Mouse (Mus musculus): Measurements from ENCODE around the gene C2cd4c. TPM values are rescaled to one million over a fixed set of nuclear protein-coding genes. Genes with fewer than 3 reads are reported as not detected.

Gene C2cd4c
- polyA plus RNA-seq, 1 experiment from 2014 or later = 0.95 TPM

GRCm38 (mm10) chr10:79597936-79598230 is 15.9 kb downstream of the C2cd4c start:
- Histone ChIP-seq H3K27me3 (ENCODE audit: control insufficient read depth, insufficient read depth, low read depth, low read length) (peaks cover 9% of the 10 kb centered on the region; the same call in 1 of the 2 replicates), H3K4me3 (ENCODE audit: low read depth, low read length) (no peak overlapping the region), H3K4me1 (ENCODE audit: control insufficient read depth, insufficient read depth, low read length) (no peaks in the 10 kb centered on the region; the same call in 1 of the 2 replicates), H3K36me3 (ENCODE audit: control insufficient read depth, insufficient read depth, low read length) (no peaks in the 10 kb centered on the region), H3K4me2 (ENCODE audit: low read length) (no peak overlapping the region), H3K9ac (ENCODE audit: low read depth, low read length) (no peak overlapping the region), H3K9me3 (replicated peaks; ENCODE audit: control insufficient read depth, low read length, poor library complexity, severe bottlenecking) (no peaks in the 10 kb centered on the region), H3K27ac (ENCODE audit: low read length) (no peak overlapping the region)
- 73% methylated on average over 4 of the region's 4 CpGs for WGBS
- ATAC-seq = no peak

- no peak for ATAC-seq
These were observed 16.5 kb downstream of the C2cd4c start for GRCm38 (mm10) chr10:79597051-79597935.

GRCm38 (mm10) chr10:79595590-79595929 is 18.3 kb downstream of the C2cd4c start:
- H3K9ac ChIP-seq (ENCODE audit: low read depth, low read length) = no peak overlapping the region
- H3K27ac ChIP-seq (ENCODE audit: low read length) = no peak overlapping the region
- no peaks in the 10 kb centered on the region; the same call in 1 of the 2 replicates for H3K4me1 ChIP-seq (ENCODE audit: control insufficient read depth, insufficient read depth, low read length)
- no peaks in the 10 kb centered on the region for H3K36me3 ChIP-seq (ENCODE audit: control insufficient read depth, insufficient read depth, low read length)
- peaks cover 9% of the 10 kb centered on the region; the same call in 1 of the 2 replicates for H3K27me3 ChIP-seq (ENCODE audit: control insufficient read depth, insufficient read depth, low read depth, low read length)
- ATAC-seq = no peak; the same call in 1 of the 2 replicates
- 67% methylated on average over 8 of the region's 8 CpGs for WGBS
- H3K9me3 ChIP-seq (replicated peaks; ENCODE audit: control insufficient read depth, low read length, poor library complexity, severe bottlenecking) = no peaks in the 10 kb centered on the region
- H3K4me2 ChIP-seq (ENCODE audit: low read length) = no peak overlapping the region
- no peak overlapping the region for H3K4me3 ChIP-seq (ENCODE audit: low read depth, low read length)

More at GRCm38 (mm10) chr10:79597051-79597935, 16.5 kb downstream of the C2cd4c start:
- H3K4me2 ChIP-seq (ENCODE audit: low read length) = no peak overlapping the region
- no peaks in the 10 kb centered on the region for H3K36me3 ChIP-seq (ENCODE audit: control insufficient read depth, insufficient read depth, low read length)
- H3K4me3 ChIP-seq (ENCODE audit: low read depth, low read length) = no peak overlapping the region
- no peaks in the 10 kb centered on the region for H3K9me3 ChIP-seq (replicated peaks; ENCODE audit: control insufficient read depth, low read length, poor library complexity, severe bottlenecking)
- H3K4me1 ChIP-seq (ENCODE audit: control insufficient read depth, insufficient read depth, low read length) = no peaks in the 10 kb centered on the region; the same call in 1 of the 2 replicates
- no peak overlapping the region for H3K9ac ChIP-seq (ENCODE audit: low read depth, low read length)
- H3K27me3 ChIP-seq (ENCODE audit: control insufficient read depth, insufficient read depth, low read depth, low read length) = peaks cover 9% of the 10 kb centered on the region; the same call in 1 of the 2 replicates
- WGBS = 22% methylated on average over 13 of the region's 13 CpGs
- H3K27ac ChIP-seq (ENCODE audit: low read length) = no peak overlapping the region

GRCm38 (mm10) chr10:79594872-79595589 is 18.8 kb downstream of the C2cd4c start:
- 17% methylated on average over 17 of the region's 17 CpGs for WGBS
- no peak overlapping the region for H3K27ac ChIP-seq (ENCODE audit: low read length)

GRCm38 (mm10) chr10:79594111-79594510 is 19.7 kb downstream of the C2cd4c start:
- Histone ChIP-seq H3K4me2 (ENCODE audit: low read length) (no peak overlapping the region), H3K36me3 (ENCODE audit: control insufficient read depth, insufficient read depth, low read length) (no peaks in the 10 kb centered on the region), H3K27ac (ENCODE audit: low read length) (no peak overlapping the region), H3K4me1 (ENCODE audit: control insufficient read depth, insufficient read depth, low read length) (no peaks in the 10 kb centered on the region; the same call in 1 of the 2 replicates), H3K9ac (ENCODE audit: low read depth, low read length) (no peak overlapping the region), H3K27me3 (ENCODE audit: control insufficient read depth, insufficient read depth, low read depth, low read length) (peaks cover 9% of the 10 kb centered on the region; the same call in 1 of the 2 replicates), H3K9me3 (replicated peaks; ENCODE audit: control insufficient read depth, low read length, poor library complexity, severe bottlenecking) (no peaks in the 10 kb centered on the region), H3K4me3 (ENCODE audit: low read depth, low read length) (no peak overlapping the region)
- WGBS = 64% methylated on average over 6 of the region's 6 CpGs
- ATAC-seq = no peak

More at GRCm38 (mm10) chr10:79594872-79595589, 18.8 kb downstream of the C2cd4c start:
- Histone ChIP-seq H3K4me2 (ENCODE audit: low read length) (peak overlapping the region; percentile 28; the same call in 1 of the 2 replicates), H3K9me3 (replicated peaks; ENCODE audit: control insufficient read depth, low read length, poor library complexity, severe bottlenecking) (no peaks in the 10 kb centered on the region), H3K27me3 (ENCODE audit: control insufficient read depth, insufficient read depth, low read depth, low read length) (peaks cover 9% of the 10 kb centered on the region; the same call in 1 of the 2 replicates), H3K4me1 (ENCODE audit: control insufficient read depth, insufficient read depth, low read length) (no peaks in the 10 kb centered on the region; the same call in 1 of the 2 replicates), H3K36me3 (ENCODE audit: control insufficient read depth, insufficient read depth, low read length) (no peaks in the 10 kb centered on the region), H3K9ac (ENCODE audit: low read depth, low read length) (peak overlapping the region; percentile 39; the same call in 1 of the 2 replicates), H3K4me3 (ENCODE audit: low read depth, low read length) (no peak overlapping the region)
- peak; percentile 93 for ATAC-seq

- H3K4me3 ChIP-seq (ENCODE audit: low read depth, low read length) = no peak overlapping the region
These were observed 23.1 kb downstream of the C2cd4c start for GRCm38 (mm10) chr10:79590702-79591101.

GRCm38 (mm10) chr10:79587752-79588126 is 26.1 kb downstream of the C2cd4c start:
- 76% methylated on average over 4 of the region's 4 CpGs for WGBS
- ATAC-seq = no peak
- Histone ChIP-seq H3K4me1 (ENCODE audit: control insufficient read depth, insufficient read depth, low read length) (no peaks in the 10 kb centered on the region), H3K4me3 (ENCODE audit: low read depth, low read length) (no peak overlapping the region), H3K27ac (ENCODE audit: low read length) (no peak overlapping the region), H3K4me2 (ENCODE audit: low read length) (no peak overlapping the region), H3K36me3 (ENCODE audit: control insufficient read depth, insufficient read depth, low read length) (no peaks in the 10 kb centered on the region), H3K9ac (ENCODE audit: low read depth, low read length) (no peak overlapping the region), H3K27me3 (ENCODE audit: control insufficient read depth, insufficient read depth, low read depth, low read length) (no peaks in the 10 kb centered on the region), H3K9me3 (replicated peaks; ENCODE audit: control insufficient read depth, low read length, poor library complexity, severe bottlenecking) (no peaks in the 10 kb centered on the region)

More at GRCm38 (mm10) chr10:79590702-79591101, 23.1 kb downstream of the C2cd4c start:
- no peak overlapping the region for H3K4me2 ChIP-seq (ENCODE audit: low read length)
- no peaks in the 10 kb centered on the region for H3K36me3 ChIP-seq (ENCODE audit: control insufficient read depth, insufficient read depth, low read length)
- 86% methylated on average over 1 of the region's 1 CpGs for WGBS
- H3K9ac ChIP-seq (ENCODE audit: low read depth, low read length) = no peak overlapping the region
- no peak overlapping the region for H3K27ac ChIP-seq (ENCODE audit: low read length)
- H3K4me1 ChIP-seq (ENCODE audit: control insufficient read depth, insufficient read depth, low read length) = no peaks in the 10 kb centered on the region; the same call in 1 of the 2 replicates
- no peak for ATAC-seq
- H3K9me3 ChIP-seq (replicated peaks; ENCODE audit: control insufficient read depth, low read length, poor library complexity, severe bottlenecking) = no peaks in the 10 kb centered on the region
- H3K27me3 ChIP-seq (ENCODE audit: control insufficient read depth, insufficient read depth, low read depth, low read length) = peaks cover 9% of the 10 kb centered on the region; the same call in 1 of the 2 replicates

- no peaks in the 10 kb centered on the region for H3K4me1 ChIP-seq (ENCODE audit: control insufficient read depth, insufficient read depth, low read length)
- H3K4me3 ChIP-seq (ENCODE audit: low read depth, low read length) = no peak within 1 kb of the TSS
- H3K4me2 ChIP-seq (ENCODE audit: low read length) = no peak within 1 kb of the TSS
- no peak within 1 kb of the TSS for H3K27ac ChIP-seq (ENCODE audit: low read length)
- H3K9ac ChIP-seq (ENCODE audit: low read depth, low read length) = no peak within 1 kb of the TSS
- WGBS = 82% methylated on average over 5 of the region's 5 CpGs
- H3K36me3 ChIP-seq (ENCODE audit: control insufficient read depth, insufficient read depth, low read length) = no peaks in the 10 kb centered on the region
- H3K9me3 ChIP-seq (replicated peaks; ENCODE audit: control insufficient read depth, low read length, poor library complexity, severe bottlenecking) = no peaks in the 10 kb centered on the region
- H3K27me3 ChIP-seq (ENCODE audit: control insufficient read depth, insufficient read depth, low read depth, low read length) = no peaks in the 10 kb centered on the region
- no peak for ATAC-seq
These were observed 26.6 kb downstream of the C2cd4c start, which contains the start of gene Theg for GRCm38 (mm10) chr10:79587061-79587751. TSS of gene Theg (minus strand) at chr10:79587331.
